Mouse (Mus musculus): Measurements from ENCODE around the gene Trcg1.
A peak's percentile ranks its signal among the peaks of the same experiment; 100 is the strongest.

The Trcg1 gene

GRCm38 (mm10) chr9:57232341-57232940, 3.9 kb upstream of the Trcg1 start:
- no peak for DNase-seq (ENCODE audit: extremely low read depth, low read depth)

- DNase-seq (ENCODE audit: extremely low read depth, low read depth) = peak; percentile 47
Observed at GRCm38 (mm10) chr9:57233142-57233541, 3.2 kb upstream of the Trcg1 start.

DNA sequence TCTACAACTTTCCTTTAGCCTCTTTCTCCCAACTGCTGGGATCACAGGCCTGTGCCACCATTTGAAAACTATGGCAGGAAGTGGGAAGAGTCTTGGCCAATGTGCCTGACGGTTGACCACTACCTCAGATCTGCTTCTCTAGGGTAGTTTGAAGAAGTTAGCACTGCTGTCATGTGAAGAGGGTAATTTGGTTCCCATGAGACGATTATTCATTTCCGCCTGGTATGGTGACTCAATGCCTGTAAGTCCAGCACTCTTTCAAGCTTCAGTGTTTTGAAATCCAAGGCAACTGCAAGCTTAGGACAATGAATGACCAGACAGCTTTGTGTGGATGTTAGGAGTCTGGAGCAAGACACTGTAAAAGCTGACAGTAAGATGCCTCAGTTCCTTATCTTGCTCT, 2.6 kb upstream of the Trcg1 start:
- no peak for DNase-seq (ENCODE audit: extremely low read depth, low read depth)

DNA sequence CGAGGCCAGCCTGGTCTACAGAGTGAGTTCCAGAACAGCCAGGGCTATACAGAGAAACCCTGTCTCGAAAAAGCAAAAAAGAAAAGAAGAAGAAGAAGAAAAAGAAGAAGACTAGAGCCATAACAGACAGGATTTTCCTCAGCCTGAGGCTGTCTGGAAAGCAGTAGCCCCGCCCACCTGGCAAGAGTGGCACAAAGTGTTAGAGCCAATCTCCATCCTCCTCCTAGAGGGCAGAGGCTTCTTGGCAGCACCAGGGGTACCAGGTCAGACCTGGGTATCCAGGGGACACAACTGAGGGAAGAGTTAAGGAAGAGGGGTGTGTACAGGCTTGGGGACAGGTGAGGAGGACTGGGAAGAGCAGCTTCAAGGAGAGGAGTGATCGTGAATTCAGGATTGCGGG, 1.3 kb downstream of the Trcg1 start:
- DNase-seq (ENCODE audit: extremely low read depth, low read depth) = no peak

DNA sequence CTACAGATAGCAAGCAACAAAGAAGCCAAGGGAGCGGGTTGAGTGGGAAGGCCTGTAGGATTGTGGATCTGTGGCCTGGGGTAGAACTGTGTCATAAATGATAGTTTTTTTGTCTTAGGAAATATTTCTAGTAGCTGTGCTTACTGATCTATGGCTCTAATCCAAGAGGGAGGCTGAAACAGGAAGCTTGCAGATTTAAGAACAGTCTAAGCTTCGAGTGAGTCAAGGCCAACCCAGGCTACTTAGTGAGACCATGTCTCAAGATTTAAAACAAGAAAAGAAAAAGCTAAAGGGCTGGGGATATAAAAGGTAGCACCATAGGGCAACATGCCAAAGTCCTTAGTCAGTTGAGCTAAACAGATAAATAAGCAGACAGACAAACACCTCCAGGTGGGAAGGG, 1.9 kb downstream of the Trcg1 start:
- DNase-seq (ENCODE audit: extremely low read depth, low read depth) = no peak

DNA sequence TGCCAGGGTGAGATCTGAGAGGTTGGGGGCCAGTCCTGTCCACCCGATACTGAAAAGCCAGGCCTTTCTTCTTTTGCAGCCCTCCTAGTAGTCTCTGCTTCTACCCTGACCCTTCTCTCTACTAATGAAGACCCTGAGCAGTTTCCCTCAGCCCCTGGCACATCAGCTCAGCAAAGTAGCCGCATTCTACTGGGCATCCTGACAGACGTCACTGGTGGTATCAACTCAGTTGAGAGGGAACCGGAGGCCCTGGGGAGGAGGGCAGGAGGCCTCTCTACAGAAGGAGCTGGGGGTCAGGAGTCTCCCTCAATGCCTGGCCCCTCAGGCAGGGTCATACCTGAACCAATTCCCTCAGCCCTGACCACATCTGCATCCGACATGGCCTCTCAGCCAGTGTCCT, 4.8 kb downstream of the Trcg1 start:
- DNase-seq (ENCODE audit: extremely low read depth, low read depth) = no peak

DNA sequence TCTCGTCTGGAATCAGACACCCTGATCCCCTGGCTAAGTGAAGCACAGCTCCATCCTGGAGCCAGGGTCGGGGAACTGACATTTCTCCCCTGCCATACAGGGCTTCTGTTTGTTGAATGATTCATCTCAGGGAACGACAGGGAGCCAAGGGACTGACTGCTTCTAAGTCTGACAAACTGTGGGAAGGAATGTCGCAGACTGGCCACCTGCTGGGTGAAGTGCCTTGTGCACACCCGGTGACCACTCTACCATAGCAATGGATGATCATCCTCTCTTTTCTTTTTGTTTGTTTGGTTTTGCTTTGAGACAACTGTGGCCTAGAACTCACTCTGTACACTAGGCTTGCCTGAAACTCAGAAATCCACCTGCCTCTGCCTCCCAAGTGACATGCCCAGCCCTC, 6.6 kb downstream of the Trcg1 start:
- DNase-seq (ENCODE audit: extremely low read depth, low read depth) = no peak

GRCm38 (mm10) chr9:57244106-57244685, 7.8 kb downstream of the Trcg1 start:
- no peak for DNase-seq (ENCODE audit: extremely low read depth, low read depth)

DNA sequence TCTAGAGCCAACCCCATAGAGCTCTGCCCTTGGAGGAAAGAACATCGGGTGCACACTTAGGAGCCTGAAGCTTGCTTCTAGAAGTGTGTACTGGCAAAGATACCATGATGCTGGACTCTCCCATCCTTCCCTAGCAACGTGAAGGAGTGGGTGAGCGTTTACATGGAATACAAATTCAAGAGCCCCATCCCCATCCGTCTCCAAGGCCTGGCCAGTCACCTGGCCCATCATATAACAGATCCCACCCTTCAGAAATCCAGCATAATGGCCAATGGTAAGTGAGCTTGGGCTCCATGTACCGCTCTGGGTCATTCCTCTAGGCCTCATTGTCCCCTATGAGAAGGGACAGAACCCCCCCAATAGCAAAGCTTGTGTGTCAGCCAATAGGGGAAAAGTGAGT, 10.1 kb downstream of the Trcg1 start:
- no peak for DNase-seq (ENCODE audit: extremely low read depth, low read depth)

DNA sequence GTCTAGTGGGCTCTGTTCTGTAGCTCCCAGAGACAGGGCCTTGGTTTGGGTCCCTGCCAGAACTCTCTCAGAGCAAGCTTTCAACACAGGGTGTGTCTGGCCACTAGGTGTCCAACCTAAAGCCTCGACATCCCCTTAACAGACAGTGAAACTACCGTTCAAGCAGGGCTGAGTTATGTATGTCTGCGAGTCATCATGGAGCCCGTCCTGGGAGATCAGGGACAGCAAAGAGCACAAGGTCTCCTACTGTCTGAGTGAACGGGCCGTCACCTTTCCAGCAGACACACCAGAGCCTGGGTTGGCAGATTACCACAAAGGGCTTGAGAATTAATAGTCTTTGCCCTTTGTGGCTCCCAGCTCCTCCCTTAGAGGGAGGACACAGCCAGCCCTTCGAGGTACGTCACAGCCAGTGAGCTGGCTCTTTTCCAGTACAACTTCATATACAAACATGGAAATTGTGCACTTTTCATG, 10.9 kb downstream of the Trcg1 start:
- DNase-seq (ENCODE audit: extremely low read depth, low read depth) = no peak

DNA sequence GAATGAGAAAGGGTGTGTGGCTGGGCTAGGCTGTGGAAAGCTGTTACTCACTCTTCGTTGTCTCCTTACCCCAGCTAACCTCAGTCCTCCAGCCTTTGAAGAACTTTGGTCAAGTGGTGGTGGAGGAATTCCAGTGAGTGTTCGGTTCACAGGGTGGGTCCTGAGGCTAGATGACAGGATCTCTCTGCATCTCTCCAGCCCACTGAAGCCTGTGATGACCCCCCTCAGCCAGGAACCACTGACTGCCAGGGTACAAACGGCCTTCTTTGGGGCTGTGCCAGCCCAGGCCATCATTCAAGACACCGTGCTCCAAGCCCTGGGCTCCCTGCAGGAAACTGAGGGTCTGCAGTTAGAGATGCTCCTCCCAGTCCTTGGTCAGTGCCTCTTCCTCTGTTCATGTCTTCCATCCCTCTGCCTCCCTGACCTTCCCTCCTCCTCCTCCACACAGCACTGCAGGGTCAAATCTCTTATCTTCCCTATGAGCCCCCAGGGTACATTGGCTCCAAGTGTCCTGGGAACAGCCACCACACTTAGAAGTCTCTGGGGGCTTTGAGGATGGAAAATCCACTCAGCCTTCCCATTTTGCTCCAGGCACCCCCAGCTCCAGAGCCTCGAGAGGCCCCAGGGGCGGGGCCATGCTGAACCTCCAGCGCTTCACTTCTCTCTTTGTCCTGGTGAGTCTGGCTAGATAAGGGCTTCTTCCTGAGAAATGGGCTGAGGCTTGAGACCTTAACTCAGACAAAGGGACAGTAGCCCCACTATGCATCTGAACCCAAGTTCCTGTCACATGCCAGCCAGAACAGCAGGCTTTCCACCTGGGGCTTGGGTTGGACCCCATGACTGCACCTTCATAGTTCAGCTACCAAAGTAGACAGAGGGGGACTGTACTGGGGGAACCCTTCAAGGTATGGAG, 11.9 kb downstream of the Trcg1 start:
- no peak for DNase-seq (ENCODE audit: extremely low read depth, low read depth)

- DNase-seq (ENCODE audit: extremely low read depth, low read depth) = no peak
Observed at GRCm38 (mm10) chr9:57250026-57250425, 13.7 kb downstream of the Trcg1 start.

GRCm38 (mm10) chr9:57251139-57251538, 14.8 kb downstream of the Trcg1 start:
- no peak for DNase-seq (ENCODE audit: extremely low read depth, low read depth)

- DNase-seq (ENCODE audit: extremely low read depth, low read depth) = no peak
Observed at GRCm38 (mm10) chr9:57254061-57254460, 17.7 kb downstream of the Trcg1 start.

DNA sequence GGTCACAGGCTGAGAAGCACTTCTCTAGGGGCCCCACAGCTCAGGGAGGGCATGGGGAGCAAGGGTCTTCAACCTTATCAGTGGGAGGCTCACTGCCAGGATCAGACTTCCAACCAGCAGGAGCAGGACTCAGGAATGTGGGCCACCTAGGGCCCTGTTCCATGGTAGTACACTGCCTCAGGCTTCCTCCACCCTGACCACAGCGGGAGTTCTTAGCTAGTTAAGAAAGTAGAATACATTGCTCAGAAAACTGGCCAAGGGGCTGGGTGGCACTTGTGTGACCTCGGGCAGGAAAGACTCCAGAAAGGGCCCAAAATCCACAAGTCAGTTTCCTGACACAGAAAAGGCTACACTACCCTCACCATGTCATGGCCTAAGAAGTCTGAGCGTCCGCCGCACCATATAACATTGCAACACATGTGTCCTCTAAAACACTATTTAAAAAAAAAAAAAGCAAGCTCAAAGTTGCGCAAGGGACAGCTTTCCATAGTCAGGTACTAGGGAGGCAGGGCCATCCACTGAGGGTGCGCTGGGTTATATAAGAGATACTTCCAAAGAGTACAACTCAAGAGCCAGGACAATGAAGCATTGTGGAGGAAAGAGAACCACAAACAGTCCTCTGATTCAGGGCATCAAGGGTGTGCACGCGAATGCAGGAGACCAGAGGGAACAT, 18.6 kb downstream of the Trcg1 start:
- no peak for DNase-seq (ENCODE audit: extremely low read depth, low read depth)

- DNase-seq (ENCODE audit: extremely low read depth, low read depth) = no peak
Observed at GRCm38 (mm10) chr9:57256309-57256708, 20.0 kb downstream of the Trcg1 start.

- no peak for DNase-seq (ENCODE audit: extremely low read depth, low read depth)
Observed at GRCm38 (mm10) chr9:57256861-57257260, 20.5 kb downstream of the Trcg1 start.

- DNase-seq (ENCODE audit: extremely low read depth, low read depth) = no peak
Observed at GRCm38 (mm10) chr9:57257627-57258026, 21.3 kb downstream of the Trcg1 start.

- peak; percentile 77 for DNase-seq (ENCODE audit: extremely low read depth, low read depth)
Observed at GRCm38 (mm10) chr9:57259736-57260135, 23.4 kb downstream of the Trcg1 start.

- no peak for DNase-seq (ENCODE audit: extremely low read depth, low read depth)
Observed at GRCm38 (mm10) chr9:57260940-57261339, 24.6 kb downstream of the Trcg1 start.

DNA sequence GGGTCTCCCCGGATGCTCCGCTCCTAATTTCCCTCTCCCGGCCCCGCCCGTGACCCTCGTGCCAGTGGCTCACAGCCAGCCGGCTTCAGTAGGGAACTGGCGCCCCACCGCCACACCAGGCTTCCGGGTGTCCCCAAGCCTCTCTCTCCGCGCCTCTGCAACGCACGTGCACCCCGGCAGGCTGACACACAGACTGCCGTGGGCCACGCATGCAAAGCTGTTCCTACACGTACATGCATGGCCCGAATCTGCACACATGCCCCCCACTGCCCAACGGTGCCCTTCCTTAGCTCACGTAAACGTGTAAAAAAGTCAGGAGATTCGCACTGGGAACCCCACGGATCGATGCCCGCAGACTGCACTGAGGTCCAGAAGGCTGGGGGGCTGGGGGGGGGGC, 25.2 kb downstream of the Trcg1 start:
- no peak for DNase-seq (ENCODE audit: extremely low read depth, low read depth)

Data from MEL-GATA-1-ER (cell line).